Mouse (Mus musculus) kidney, postnatal 0 days (tissue): ENCODE results near the gene Hnrnpdl. TPM values are rescaled to one million over a fixed set of nuclear protein-coding genes. Genes with fewer than 3 reads are reported as not detected.

Experiments
- ATAC-seq: fragments of 200-750 bp; cut with Nextera tagmentation; replicated peaks from 2 replicates; pipeline ENCODE4 v1.8.0; 2017; ENCODE audit warnings: low read depth, moderate number of reproducible peaks, moderate TSS enrichment, moderate library complexity; ENCODE audit not compliant: low FRiP score
- DNase-seq: peaks from one replicate; pipeline ENCODE4 v3.0.0-alpha.2; 2016; ENCODE audit warnings: low spot score
- H3K27ac ChIP-seq: fragments of 300-500 bp; sonication (generic); 2 replicates; pipeline ENCODE4 v1.5.1; 2014; ENCODE audit warnings: mild to moderate bottlenecking
- H3K27me3 ChIP-seq: fragments of 300-500 bp; sonication (generic); 2 replicates; pipeline ENCODE4 v1.6.1; 2014; ENCODE audit warnings: low read length, mixed read lengths; ENCODE audit not compliant: insufficient read depth
- H3K36me3 ChIP-seq: fragments of 300-500 bp; sonication (generic); 2 replicates; pipeline ENCODE4 v1.6.1; 2014; ENCODE audit warnings: low read length, mixed read lengths; ENCODE audit not compliant: insufficient read depth
- H3K4me1 ChIP-seq: fragments of 300-500 bp; sonication (generic); replicated peaks from 2 replicates; pipeline ENCODE4 v1.6.1; 2014; ENCODE audit warnings: antibody characterized with exemption, low read length, mixed read lengths; ENCODE audit not compliant: insufficient read depth
- H3K4me2 ChIP-seq: fragments of 300-500 bp; sonication (generic); 2 replicates; pipeline ENCODE4 v1.6.1; 2014; ENCODE audit warnings: mild to moderate bottlenecking, low read length, moderate library complexity, mixed read lengths
- H3K4me3 ChIP-seq: fragments of 300-500 bp; sonication (generic); replicated peaks from 2 replicates; pipeline ENCODE4 v1.5.1; 2014; ENCODE audit warnings: low read depth, low read length
- H3K9ac ChIP-seq: fragments of 300-500 bp; sonication (generic); 2 replicates; pipeline ENCODE4 v1.6.1; 2014; ENCODE audit warnings: low read depth, low read length
- H3K9me3 ChIP-seq: fragments of 300-500 bp; sonication (generic); replicated peaks from 2 replicates; pipeline ENCODE4 v1.6.1; 2016; ENCODE audit warnings: low read length, inconsistent platforms, mixed read lengths
- CTCF ChIP-seq: IDR thresholded peaks from 2 replicates; pipeline ENCODE4 v1.5.1; 2016; ENCODE audit warnings: antibody characterized with exemption, low read depth, mild to moderate bottlenecking, moderate library complexity
- WGBS: fragments of 180-500 bp; shearing (Covaris S2); extraction: QIAGEN DNeasy Blood & Tissue Kit; methylation state at CpG from one replicate; pipeline ENCODE4 v1.1.7; 2014; 5-methylcytosine and 5-hydroxymethylcytosine counted together
- polyA plus RNA-seq: library from polyadenylated mRNA; unstranded; fragments of >200 nt; fragmentation: Nextera tagmentation; extraction: Ambion mirVana; gene quantifications from 2 replicates; pipeline ENCODE4 v1.2.1, GENCODE M21; 2015

Gene Hnrnpdl
- polyA plus RNA-seq, 1 experiment from 2014 or later, result 118 TPM

GRCm38 (mm10) chr5:100035950-100036349 lies 3.5 kb downstream of the Hnrnpdl start:
- WGBS, result 20% methylated on average over 7 of the region's 7 CpGs
- H3K27ac ChIP-seq, result no peak overlapping the region
- no peaks in the 10 kb centered on the region for H3K4me1 ChIP-seq
- no peaks in the 10 kb centered on the region for H3K9me3 ChIP-seq
- H3K4me3 ChIP-seq, result peak overlapping the region; percentile 96; the same call in 1 of the 2 replicates
- DNase-seq, result no peak
- no peaks in the 10 kb centered on the region for H3K27me3 ChIP-seq
- peak; percentile 43 for TF ChIP-seq CTCF
- H3K36me3 ChIP-seq, result peaks cover 28% of the 10 kb centered on the region
- ATAC-seq, result no peak
- no peak overlapping the region for H3K9ac ChIP-seq
- H3K4me2 ChIP-seq, result peak overlapping the region; percentile 86

GRCm38 (mm10) chr5:100032646-100033045 lies 6.8 kb downstream of the Hnrnpdl start:
- no peak overlapping the region for H3K4me2 ChIP-seq
- no peak overlapping the region for H3K4me3 ChIP-seq
- H3K27me3 ChIP-seq, result no peaks in the 10 kb centered on the region
- ATAC-seq (no peak), DNase-seq (no peak)
- peaks cover 28% of the 10 kb centered on the region for H3K36me3 ChIP-seq
- H3K9me3 ChIP-seq, result no peaks in the 10 kb centered on the region
- TF ChIP-seq CTCF, result no peak
- no peak overlapping the region for H3K27ac ChIP-seq
- WGBS, result 80% methylated on average over 3 of the region's 3 CpGs
- H3K9ac ChIP-seq, result no peak overlapping the region
- no peaks in the 10 kb centered on the region for H3K4me1 ChIP-seq

GRCm38 (mm10) chr5:100032107-100032506 lies 7.4 kb downstream of the Hnrnpdl start:
- no peak for ATAC-seq
- Histone ChIP-seq H3K36me3 (peaks cover 28% of the 10 kb centered on the region), H3K4me3 (no peak overlapping the region), H3K27ac (no peak overlapping the region), H3K4me2 (no peak overlapping the region), H3K9me3 (no peaks in the 10 kb centered on the region), H3K4me1 (no peaks in the 10 kb centered on the region), H3K9ac (no peak overlapping the region), H3K27me3 (no peaks in the 10 kb centered on the region)
- no peak for DNase-seq
- 97% methylated on average over 2 of the region's 2 CpGs for WGBS
- no peak for TF ChIP-seq CTCF

GRCm38 (mm10) chr5:100030069-100030468 lies 9.4 kb downstream of the Hnrnpdl start:
- Histone ChIP-seq H3K36me3 (peaks cover 21% of the 10 kb centered on the region), H3K27ac (no peak overlapping the region), H3K9me3 (no peaks in the 10 kb centered on the region), H3K9ac (no peak overlapping the region), H3K4me2 (no peak overlapping the region), H3K27me3 (no peaks in the 10 kb centered on the region), H3K4me1 (no peaks in the 10 kb centered on the region), H3K4me3 (no peak overlapping the region)
- DNase-seq, result peak; percentile 78
- TF ChIP-seq CTCF, result no peak
- 13% methylated on average over 6 of the region's 6 CpGs for WGBS
- ATAC-seq, result peak; percentile 52

GRCm38 (mm10) chr5:100024868-100025267 lies 14.6 kb downstream of the Hnrnpdl start:
- DNase-seq, result no peak
- 83% methylated on average over 1 of the region's 1 CpGs for WGBS

GRCm38 (mm10) chr5:100024403-100024802 lies 15.1 kb downstream of the Hnrnpdl start:
- no peak overlapping the region for H3K4me2 ChIP-seq
- ATAC-seq, result no peak
- H3K9me3 ChIP-seq, result no peaks in the 10 kb centered on the region
- no peak for DNase-seq
- H3K4me1 ChIP-seq, result no peaks in the 10 kb centered on the region
- H3K9ac ChIP-seq, result no peak overlapping the region
- no peak overlapping the region for H3K4me3 ChIP-seq
- no peak overlapping the region for H3K27ac ChIP-seq
- H3K36me3 ChIP-seq, result no peaks in the 10 kb centered on the region
- TF ChIP-seq CTCF, result no peak
- WGBS, result 57% methylated on average over 5 of the region's 5 CpGs
- no peaks in the 10 kb centered on the region for H3K27me3 ChIP-seq

More at GRCm38 (mm10) chr5:100024868-100025267, 14.6 kb downstream of the Hnrnpdl start:
- no peaks in the 10 kb centered on the region for H3K27me3 ChIP-seq
- H3K36me3 ChIP-seq, result no peaks in the 10 kb centered on the region
- no peak overlapping the region for H3K4me3 ChIP-seq
- H3K9ac ChIP-seq, result no peak overlapping the region
- TF ChIP-seq CTCF, result no peak
- no peak for ATAC-seq
- no peak overlapping the region for H3K27ac ChIP-seq
- no peak overlapping the region for H3K4me2 ChIP-seq
- no peaks in the 10 kb centered on the region for H3K4me1 ChIP-seq
- H3K9me3 ChIP-seq, result no peaks in the 10 kb centered on the region

GRCm38 (mm10) chr5:100020089-100020488 lies 19.4 kb downstream of the Hnrnpdl start:
- Histone ChIP-seq H3K9me3 (no peaks in the 10 kb centered on the region), H3K9ac (no peak overlapping the region), H3K36me3 (no peaks in the 10 kb centered on the region), H3K27ac (no peak overlapping the region), H3K27me3 (no peaks in the 10 kb centered on the region), H3K4me3 (no peak overlapping the region), H3K4me2 (no peak overlapping the region), H3K4me1 (no peaks in the 10 kb centered on the region)
- no peak for TF ChIP-seq CTCF
- no peak for DNase-seq
- ATAC-seq, result no peak
